Mouse (Mus musculus) 416B (cell line): ENCODE results near the gene March1.
A peak's percentile ranks its signal among the peaks of the same experiment; 100 is the strongest.

ENCODE experiments used
- DNase-seq: peaks from one replicate; pipeline ENCODE4 v3.0.0; 2011; ENCODE audit warnings: low read depth

March1 gene

DNA sequence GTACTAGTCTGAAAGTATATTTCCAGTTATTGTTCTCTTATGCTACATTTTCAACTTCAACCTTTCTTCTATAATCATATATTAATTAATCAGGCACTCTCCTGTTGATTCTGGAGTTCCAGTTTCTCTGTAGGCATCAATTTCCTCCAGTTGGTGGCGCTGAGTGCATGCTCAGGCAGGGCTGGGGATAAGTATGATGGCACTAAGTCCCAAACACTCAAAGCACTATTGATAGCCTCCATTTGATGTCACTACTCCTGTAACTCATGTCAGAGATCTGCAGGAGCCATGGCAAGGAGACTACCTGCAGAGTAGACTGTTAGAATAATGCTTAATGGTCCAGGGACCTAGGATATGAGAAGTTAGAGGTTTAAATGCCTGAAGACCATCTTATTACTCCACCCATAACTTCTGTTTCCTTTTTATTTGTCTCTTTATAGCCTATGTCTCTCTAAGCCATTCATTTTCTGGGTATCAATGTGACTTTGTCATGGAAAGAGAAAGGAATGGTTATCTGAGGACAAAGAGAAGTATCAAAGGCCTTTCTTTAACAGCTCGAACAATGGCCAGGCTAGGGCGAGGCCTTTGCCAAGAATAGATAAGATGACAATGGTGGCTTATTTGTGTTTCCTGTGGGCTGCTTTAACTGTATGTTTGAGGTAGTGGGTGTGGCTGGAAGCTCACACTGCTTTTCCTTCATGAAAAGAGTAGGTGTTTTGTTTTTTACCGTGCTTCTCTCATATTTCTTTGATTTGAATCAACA, 705.5 kb downstream of the March1 start:
- peak; percentile 29 for DNase-seq

DNA sequence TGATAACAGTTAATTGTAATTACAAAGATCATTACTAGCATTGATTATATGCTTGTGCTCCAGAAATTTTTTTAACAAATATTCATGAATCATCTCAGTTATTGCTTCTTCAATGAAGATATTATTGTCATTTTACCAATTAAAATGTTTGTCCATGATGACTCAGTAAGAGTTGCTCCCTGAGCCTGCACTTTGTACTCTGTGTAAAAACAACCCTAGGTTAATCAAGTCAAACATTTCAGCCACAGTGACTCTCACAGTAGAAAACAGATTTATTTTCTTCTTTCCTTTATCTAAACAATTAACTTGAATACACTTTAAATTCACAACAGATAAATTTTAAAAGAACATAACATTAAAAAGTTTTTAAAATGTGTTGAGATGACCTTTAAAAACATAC, 708.7 kb downstream of the March1 start:
- DNase-seq: no peak

DNA sequence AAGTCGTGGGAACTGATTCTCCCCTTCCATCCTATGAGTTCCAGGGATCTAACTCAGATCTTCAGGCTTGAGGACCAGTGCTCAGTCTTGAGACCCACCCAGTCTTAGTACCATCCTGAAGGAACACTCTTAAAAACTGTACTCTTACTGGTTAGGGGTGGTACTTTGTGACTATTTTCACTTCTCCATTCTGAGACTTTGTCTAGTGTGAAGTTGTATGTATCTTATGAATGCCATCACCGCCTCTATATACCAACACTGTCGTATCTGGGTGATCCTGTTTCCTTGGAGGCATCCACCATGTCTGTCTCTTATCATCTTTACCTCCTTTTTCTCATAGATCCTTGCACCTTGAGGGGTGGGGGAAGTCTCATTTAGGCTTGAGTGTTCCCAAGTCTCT, 714.5 kb downstream of the March1 start:
- DNase-seq: no peak

DNA sequence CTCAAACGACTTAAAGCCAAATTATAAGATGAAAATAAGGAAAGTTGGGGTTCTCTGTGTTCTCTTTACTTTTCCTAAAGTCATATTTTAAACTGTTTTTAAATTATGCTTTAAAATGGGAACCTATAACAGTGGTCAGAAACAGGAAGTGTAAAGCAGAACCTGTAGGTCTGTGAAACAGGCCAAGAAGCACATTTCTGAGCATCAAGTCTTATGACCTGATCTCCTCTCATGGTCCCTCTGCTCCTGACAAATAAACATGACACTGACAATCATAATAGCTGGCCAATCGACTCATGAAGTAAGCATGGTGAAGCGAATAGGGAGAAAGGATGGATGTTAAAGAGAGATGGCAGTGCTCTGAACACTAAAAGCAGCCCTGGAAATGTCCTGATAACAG, 716.6 kb downstream of the March1 start:
- no peak for DNase-seq

DNA sequence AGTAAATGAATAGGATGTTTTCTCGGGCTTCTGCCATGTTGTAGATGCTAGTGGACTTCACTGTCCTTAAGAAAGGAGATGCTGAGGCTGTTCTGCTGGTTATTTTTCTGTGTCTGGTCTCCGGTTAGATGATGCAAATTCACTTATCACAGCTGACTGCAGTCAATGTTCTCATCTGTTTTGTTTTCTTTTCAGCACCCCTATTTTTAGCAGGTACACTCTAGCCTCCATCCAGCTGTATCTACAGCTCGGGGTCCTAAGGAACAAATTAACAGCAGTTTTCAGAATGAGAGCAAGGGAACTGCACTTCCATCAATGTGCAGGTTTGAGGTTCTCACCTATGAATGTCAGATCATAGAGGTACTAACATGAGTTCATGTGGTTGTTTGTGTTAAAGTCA, 721.9 kb downstream of the March1 start:
- DNase-seq: no peak

DNA sequence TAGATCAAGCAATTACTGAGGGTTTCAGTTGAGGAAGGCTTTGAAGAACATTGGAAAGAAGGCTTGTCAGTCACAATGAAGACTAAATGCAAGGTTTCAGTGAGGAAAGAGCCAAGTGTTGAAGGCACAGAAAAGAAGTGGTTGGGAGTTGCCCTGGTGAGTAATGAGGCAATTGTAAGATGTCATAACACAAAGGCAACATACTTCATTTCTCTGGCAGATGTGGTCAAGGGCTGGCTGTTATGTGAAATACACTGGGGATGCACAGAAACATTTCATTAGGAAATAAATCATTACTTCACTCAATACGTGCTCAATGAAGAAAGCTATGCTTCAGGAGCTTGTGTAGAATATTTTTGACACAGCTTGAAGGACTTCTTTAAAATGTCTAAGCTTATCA, 725.2 kb downstream of the March1 start:
- peak; percentile 39 for DNase-seq

DNA sequence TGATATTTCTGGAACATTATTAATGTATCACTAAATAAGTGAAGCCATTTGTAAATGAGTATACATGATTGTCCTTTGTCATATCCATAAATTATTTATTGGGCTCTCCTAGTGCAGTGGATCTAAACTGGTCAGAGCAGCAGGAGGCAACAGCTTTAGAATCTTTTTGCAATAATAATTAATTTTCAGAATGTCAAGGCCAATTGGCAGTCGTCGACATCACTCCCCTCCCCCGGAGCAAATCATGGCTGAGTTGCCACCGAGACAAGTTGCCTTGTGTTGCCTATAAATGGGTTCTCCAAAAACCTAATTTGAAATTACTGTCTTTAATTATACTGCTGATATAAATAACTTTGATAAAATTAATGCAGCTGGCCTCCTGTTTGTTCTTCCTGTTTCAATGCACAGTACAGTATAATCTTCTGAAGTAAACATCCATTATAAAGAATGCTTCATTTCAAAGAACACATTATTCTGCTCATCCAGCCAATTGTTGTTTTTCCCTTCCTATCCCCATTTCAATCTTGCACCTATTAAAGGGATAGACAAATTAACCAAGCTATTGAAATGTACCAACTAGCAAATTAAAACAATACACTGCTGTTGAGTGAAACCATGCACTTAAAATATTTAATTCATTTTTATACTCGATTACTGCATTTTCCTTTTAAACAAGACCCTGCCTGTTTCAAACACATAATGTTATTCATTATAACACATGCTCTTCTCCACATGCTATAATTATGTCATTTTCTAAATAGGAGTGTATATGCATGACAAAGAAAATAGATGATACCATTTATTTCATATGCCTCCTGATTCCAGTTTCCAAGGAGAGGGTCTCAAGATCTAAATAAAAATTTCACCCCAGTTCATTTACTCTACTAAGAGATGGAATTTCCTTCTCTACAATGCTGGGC, 745.4 kb downstream of the March1 start:
- DNase-seq: no peak

DNA sequence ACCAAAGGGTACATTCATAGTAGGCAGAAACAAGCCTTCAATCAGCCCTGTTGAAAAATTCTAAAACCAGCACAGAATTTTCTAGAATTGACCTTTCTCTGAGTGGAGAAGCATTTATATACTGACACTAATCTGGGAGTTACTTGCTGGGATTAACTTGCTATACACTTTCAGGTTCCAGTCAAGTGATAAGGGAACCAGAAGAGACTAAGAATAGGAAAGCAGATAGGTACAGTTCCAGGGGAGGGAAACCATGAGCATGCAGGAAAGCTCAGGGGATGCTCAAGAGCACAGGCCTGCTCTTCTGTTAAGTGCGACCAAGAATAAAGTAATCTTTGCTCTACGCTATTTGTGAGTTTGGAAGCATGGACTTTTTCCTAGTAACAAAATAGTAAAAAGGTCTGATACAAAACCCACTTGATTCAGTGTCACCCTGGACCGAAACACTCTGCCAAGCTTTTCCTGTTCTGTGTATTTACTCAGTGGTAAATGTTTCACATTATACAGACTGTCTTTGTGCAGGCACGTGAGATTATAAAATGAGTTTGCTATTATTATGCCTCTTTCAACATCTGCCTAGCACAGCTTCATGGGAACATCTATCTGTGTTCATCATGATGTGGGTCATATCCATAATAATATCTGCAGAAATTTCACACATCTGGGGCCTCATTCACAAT, 766.1 kb downstream of the March1 start:
- no peak for DNase-seq

DNA sequence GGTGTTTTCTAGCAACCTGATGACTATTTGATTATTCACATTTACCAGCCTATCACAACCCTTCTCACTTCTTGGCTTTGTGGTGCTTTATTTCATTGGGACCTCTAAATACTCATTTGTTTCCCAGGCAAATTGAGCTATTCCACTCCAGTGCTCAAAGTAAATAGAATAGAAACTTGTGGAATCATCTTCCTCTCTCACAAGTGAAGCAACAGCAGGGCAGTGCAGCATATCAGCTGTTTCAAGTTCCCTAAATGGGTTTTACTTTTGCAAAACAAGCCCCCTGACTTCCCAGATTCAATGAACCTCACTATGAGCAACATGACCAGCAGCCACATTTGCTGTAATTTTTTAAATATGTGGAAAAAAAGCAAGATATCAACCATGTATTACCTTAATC, 768.3 kb downstream of the March1 start:
- no peak for DNase-seq

DNA sequence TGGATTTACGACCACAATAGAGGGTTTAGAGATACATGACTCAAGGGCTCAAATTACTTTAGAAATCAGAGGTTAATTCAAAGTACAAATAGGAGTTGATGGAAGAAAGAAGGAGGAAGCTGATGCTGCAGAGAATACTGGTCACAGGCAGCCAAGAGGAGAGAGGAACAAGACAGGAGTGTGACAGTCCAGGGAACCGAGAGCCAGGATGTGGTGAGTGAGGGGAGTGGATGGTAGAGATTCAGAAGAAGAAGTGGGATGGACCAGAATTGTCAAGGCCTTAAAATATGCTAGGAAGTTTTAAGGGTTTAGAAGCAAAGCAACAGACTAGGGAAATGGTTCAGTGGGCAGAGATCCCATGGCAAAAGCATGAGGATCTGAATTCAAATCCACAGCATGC, 771.0 kb downstream of the March1 start:
- DNase-seq: no peak

DNA sequence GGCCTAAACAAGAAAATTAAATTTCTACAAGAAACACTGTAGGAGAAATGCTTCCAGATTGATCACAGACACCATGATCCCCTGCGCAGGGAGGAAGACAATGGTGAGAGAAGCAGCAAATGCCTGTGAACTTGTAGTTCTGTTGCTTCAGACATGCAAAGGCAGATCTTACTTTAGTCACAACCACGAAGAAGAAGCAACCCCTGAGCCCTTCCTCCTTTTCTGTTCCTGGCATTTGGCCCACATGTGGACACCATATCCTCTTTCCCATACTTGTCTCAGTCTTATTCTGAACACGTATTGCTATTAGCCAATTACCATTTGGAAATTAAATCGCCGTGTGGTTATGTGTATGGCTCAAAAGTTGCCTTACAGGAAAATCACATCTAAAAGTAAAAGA, 773.9 kb downstream of the March1 start:
- peak; percentile 19 for DNase-seq

DNA sequence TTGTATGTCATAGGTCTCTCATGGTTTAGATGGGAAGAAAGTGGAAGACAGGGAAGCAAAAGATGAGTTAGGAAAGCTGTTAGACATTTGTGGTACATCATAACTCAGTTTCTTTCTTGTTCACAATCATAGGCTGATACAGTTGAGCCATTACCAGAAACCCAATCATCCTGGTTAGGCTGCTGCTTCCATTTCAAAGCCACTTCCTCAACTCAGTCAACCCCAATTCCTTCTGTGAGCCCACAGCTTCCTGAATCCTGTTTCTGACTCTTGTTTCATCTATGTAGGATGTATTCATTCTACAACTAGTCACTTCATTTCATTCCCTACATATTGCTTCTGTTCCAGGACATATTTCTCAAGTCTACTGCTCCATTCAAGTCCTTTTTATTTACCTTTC, 775.2 kb downstream of the March1 start:
- DNase-seq: peak; percentile 8

DNA sequence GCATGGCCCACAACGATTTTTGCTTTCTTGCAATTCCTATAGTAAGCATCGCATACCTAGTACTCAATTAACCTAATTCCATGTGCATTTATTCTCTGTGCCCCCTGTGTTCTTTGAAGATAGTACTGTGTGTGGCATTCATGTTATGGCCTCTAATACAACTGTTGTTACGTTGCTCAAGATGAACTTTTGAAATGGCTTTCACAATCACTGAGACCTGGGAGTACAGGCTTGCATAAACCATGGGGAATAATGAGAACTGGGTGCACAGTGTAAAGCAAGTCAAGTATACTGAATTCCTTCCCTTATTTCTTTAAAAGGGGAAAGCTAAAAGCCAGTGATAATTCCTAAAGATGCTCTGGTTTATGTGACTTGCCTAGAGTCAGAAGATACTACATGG, 776.4 kb downstream of the March1 start:
- DNase-seq: peak; percentile 11

DNA sequence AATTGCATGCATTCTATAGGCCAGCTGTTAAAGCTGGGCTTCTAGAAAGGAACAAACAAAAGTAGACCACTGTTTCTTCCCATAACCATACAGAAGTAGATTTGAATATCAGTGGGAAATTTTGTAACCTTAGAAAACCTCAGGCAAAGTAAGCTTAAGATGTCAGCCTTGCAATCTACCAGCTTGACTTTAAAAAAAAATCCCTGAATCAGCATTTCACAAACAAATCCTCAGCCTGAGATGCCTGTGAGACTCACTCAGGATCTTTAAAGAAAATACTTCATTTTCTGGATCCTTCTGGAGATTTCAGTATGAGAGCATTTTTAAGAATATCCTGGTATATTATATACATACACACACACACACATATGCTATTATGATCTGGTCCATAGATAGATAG, 780.1 kb downstream of the March1 start:
- DNase-seq: no peak

DNA sequence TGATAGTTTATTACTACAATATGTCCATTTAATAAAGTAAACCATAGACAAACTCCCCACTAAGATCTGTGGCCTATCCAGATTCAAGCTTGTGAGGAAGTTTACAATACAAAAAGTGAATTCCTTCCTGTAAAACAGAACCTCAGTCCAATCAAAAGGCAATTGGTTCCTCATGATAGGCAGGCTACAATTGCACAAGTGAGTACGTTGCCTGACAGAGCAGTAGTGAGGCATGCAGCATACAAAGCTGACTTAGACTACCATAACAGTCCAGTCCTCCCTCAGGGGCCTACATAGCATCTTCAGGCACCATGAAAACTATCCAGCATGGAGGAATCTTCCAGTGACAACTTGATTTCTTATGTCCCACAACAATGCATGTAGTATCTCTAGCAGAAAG, 782.4 kb downstream of the March1 start:
- no peak for DNase-seq

DNA sequence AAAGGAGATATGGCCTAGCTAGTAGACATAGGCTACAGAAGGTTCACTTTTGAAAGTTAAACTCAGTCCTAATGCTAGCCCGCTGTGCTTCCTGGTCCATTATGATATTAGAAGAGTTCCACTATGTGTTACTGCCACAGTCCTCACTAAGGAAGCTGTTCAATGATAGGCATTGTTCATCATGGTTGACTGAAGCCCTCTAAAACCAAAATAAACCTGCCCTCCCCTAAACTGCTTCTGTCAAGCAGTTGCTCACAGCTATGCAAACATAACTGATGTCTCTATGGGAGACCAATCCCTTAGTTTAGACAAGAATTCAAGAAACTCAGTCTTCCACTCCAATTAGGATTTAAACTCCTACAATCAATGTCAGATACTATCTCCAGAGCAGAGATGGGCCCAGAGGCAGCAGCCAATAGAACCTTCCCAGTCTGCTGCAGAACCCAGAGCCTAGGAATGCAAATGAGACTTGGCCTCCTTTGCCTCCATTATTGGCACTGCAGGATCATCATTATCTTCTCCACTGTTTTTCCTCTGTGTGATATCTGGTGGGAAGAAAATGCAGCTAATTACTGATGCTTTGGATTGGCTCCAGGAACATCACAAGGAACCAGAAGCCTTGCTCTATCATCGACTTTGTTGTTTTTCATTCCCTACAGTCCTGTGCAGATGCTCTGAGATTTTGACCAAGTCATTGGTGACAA, 787.2 kb downstream of the March1 start:
- DNase-seq: no peak

DNA sequence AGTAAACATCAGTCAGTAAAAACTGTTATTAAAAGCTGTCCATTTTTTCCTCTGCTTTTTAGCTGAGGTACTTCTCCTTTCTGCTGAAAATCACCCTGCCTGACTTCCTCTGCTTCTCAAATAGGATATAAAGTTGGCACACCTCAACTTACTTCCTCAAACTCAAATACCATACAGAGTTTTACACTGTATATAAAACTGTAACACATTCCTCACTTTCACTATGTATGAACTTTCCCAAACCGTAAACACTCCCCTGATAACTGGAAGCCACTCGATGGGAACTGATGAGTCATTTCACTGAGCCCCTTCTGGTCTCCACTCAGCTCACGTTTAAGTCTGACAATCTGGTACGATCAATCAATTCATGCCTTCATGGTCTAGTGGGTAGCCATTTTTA, 788.1 kb downstream of the March1 start:
- DNase-seq: peak; percentile 20

DNA sequence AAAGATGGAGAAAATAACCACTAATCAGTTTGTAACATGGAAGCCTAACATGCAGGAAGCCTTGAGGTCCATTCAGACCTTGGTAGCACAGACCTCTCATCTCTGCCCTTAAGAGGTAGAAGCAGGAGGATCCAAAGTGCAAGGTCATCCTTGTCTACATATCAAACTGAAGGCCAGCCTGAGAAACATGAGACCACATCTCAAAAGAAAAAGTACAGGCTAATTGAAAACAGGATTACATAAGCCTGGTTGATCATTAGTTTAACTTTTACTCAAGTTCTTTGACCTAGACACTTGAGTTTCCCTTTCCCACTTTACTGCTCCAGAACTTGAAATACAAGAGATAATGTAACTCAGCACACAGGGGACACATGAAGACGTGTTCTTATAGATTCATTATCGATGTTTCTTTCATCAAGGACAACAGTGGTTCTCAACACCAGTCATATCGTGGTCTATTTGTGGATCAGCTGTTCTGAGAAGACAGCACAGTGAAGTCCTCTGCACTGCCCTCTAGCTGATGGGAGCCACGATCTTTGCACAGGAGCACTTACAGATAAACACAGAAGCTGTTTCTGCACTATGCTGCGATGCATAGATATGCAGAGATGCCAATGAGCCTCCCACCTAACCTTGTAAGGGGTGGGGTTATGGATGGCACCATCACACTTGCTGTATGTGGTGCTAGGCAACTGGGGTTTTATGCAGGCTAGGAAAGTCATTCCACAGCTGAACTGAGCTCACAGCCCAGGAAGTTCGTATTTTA, 789.1 kb downstream of the March1 start:
- DNase-seq: no peak

DNA sequence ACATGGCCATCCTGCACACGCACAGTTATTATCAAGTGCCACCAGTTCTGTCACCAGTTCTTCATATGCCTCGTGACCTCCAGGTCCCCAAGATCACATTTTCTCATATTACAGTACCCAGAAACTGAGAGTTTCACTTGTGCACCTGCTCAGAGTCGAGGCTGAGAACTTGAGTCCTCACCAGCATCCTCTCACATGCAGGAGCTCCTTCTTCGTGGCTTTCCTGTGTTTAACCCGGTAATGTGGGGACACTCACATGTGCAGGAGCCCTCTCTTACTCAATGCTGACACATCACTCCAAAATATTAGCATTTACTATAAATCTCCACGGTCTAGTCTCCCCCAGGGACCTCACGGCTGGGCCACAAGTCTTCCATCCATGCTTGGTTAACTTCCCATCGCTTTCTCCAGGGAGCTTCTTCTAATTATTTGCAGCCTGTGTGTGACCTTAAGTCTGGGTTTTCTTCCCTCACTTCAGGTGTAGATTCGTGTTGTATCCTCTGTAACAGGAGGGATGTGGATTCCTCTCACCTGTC, 792.4 kb downstream of the March1 start:
- no peak for DNase-seq

DNA sequence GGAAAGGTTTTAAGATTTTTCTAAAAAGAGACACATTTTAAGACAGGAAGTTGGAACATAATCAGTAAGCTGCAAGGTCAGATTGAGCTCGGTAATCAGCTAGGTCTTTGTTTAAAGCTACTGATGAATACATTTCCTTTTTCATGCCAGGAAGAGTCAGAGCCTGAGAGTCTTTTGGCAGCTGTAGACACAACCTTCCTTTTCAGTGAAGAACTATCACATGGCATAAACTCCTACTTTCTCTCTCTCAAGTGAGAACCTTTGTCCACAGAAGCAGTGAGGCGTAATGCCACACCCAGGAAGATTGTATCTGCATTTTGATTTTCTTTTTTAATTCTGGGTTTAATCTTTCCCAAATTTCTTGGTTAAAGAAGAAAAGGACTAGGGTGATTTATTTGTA, 795.4 kb downstream of the March1 start:
- DNase-seq: no peak

DNA sequence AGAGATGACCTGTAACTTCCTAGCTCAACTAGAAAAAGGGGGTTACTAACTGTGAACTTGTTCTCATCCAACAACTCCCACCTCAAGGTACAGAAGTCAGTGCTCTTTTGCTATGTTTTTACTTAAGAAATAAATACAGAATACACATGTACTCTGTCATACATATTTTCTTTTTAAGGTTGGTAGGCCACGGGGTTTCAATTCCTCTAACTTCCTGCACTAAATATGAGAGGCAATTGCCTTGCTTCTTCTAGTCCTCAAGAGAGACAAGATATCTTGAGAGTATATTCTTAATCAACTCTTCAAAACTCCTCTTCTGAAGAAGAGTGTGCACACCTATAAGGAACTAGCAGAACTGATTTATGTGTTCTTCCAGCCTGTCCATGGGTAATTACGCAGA, 797.5 kb downstream of the March1 start:
- no peak for DNase-seq
